Mouse (Mus musculus): Measurements from ENCODE around the gene Slc22a18.

Gene Slc22a18

GRCm38 (mm10) chr7:143473347-143474101 lies at the start of gene Slc22a18:
Gene Slc22a18 (plus strand): TSS chr7:143473736.
- H3K27me3 ChIP-seq (ENCODE audit: control insufficient read depth, insufficient read depth, low read length, poor library complexity, severe bottlenecking), result no peaks in the 10 kb centered on the region
- no peak for DNase-seq (ENCODE audit: low read depth, low spot score)

DNA sequence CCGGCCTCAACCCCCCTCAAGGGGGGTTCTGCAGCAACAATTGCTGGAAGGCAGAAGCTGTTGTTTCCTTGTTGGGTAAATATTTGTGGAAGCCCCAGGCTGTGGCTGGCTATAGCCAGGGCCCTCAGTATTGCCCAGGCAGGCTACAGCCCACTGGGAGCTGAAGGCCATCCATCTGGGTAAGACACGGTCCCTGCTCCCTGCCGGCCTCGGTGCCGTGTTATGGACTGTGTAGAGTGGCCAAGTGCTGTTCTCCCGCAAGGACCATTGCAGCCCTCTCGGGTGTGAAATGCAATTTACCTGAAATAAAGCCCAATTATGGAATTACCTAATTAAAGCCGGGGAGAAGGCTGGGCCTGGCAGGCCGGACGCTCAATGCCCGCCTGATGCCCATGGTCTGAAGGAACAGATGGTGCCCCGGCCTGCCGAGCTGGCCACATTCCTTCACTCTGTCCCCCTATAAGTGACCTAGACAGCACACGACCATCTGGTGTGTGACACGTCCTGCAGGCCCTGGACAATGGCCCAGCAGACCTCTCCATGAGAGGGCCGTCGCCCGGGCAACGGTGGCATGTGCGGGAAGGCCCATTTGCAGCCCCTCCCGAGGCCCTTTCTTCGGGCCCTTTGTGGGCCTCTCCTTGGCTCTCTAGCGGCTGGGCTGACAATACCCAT lies 45.3 kb upstream of the Slc22a18 start:
- Histone ChIP-seq H3K36me3 (ENCODE audit: control insufficient read depth, insufficient read depth, low read length, poor library complexity, severe bottlenecking) (no peaks in the 10 kb centered on the region), H3K27me3 (ENCODE audit: control insufficient read depth, insufficient read depth, low read length, poor library complexity, severe bottlenecking) (no peaks in the 10 kb centered on the region)
- DNase-seq (ENCODE audit: low read depth, low spot score), result no peak

More at GRCm38 (mm10) chr7:143473347-143474101, at the start of gene Slc22a18:
- H3K36me3 ChIP-seq (ENCODE audit: control insufficient read depth, insufficient read depth, low read length, poor library complexity, severe bottlenecking), result no peaks in the 10 kb centered on the region

DNA sequence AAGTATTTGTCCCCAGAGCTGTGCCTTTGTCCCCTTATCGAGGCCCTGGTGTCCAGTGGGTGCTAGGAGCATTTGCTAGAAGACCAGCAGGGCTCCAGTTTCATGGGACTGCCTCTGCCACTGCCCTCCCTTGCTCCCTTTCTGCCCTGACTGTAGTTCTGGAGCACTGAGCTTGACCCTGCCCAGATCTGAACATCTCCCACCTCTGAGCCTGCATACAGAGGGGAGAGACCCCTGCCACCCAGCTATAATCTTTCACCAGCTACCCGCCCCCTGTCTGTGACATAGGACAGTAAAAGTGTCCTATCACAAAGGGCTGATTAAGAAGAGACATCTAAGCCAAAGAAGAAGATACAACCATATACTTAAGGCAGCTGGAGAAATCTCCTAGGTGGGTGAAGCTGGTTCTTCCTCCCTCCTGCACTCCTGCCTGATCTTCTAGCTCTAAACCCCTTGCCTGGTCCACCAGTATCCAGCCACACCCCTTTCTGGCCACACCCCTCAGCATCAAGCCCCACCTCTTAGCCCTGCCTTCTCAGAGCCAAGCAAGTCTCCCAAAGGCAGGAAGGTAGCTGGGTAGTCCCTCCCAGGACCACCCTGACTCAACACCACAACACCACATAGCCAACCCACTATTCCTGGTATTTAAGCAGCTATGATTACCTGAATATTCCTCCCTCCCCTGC lies 44.6 kb upstream of the Slc22a18 start:
- H3K27me3 ChIP-seq (ENCODE audit: control insufficient read depth, insufficient read depth, low read length, poor library complexity, severe bottlenecking), result no peaks in the 10 kb centered on the region
- H3K36me3 ChIP-seq (ENCODE audit: control insufficient read depth, insufficient read depth, low read length, poor library complexity, severe bottlenecking), result no peaks in the 10 kb centered on the region
- no peak for DNase-seq (ENCODE audit: low read depth, low spot score)

DNA sequence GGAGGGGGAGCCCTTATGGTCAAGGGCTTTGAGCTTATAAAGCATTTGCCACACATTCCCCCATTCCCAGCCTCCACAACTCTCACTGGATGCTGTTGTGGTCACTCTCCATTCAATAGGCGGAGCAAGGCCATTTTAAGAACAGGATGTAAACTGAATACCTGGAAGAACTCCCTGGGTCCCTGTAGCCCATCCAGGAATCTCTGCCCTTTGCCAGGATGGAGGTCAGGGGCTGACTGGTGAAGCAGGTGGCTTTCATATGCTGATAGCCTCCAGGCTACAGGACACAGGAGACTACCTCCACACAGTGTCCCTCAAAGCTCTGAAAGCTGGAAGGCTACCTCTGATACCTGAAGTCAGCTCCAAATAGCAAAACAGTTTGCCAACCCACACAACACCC lies 40.9 kb upstream of the Slc22a18 start:
- no peak for DNase-seq (ENCODE audit: low read depth, low spot score)
- Histone ChIP-seq H3K36me3 (ENCODE audit: control insufficient read depth, insufficient read depth, low read length, poor library complexity, severe bottlenecking) (no peaks in the 10 kb centered on the region), H3K27me3 (ENCODE audit: control insufficient read depth, insufficient read depth, low read length, poor library complexity, severe bottlenecking) (no peaks in the 10 kb centered on the region)

- no peak for DNase-seq (ENCODE audit: low read depth, low spot score)
- H3K36me3 ChIP-seq (ENCODE audit: control insufficient read depth, insufficient read depth, low read length, poor library complexity, severe bottlenecking), result no peaks in the 10 kb centered on the region
These were observed 40.2 kb upstream of the Slc22a18 start for GRCm38 (mm10) chr7:143433331-143433730.

DNA sequence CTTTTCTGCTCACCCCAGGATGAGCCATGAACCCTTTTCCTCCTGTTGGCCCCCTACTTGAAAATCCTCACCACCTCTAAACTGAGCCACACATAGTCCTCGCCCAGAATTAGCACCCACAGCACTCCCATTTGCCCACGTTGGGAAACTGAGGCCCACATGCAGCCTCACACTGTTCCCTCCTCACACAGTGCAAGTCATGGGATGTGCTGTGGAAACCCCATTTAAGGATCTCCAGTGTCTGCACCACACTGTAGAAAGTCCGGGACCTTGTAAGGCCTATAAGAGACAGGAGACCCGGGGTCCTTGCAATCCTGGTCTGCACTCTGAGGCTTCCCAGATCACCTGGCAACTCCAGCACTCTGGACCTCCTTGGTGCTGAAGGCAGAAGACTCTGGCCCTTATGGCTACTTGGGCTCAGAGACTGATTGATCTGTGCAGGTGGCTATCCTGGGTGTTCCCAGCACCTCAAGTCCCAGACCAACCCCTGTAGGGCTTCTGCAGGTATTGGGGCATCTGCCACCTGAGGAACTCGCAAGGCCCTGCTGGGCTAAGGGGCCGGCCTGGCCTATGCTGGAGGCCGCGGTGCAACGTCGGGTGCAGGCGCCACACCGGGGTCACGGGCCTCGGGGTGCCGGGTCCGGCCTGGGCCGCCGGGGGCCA lies 36.2 kb upstream of the Slc22a18 start:
- Histone ChIP-seq H3K27me3 (ENCODE audit: control insufficient read depth, insufficient read depth, low read length, poor library complexity, severe bottlenecking) (no peaks in the 10 kb centered on the region), H3K36me3 (ENCODE audit: control insufficient read depth, insufficient read depth, low read length, poor library complexity, severe bottlenecking) (no peaks in the 10 kb centered on the region)
- no peak for DNase-seq (ENCODE audit: low read depth, low spot score)

More at GRCm38 (mm10) chr7:143433331-143433730, 40.2 kb upstream of the Slc22a18 start:
- H3K27me3 ChIP-seq (ENCODE audit: control insufficient read depth, insufficient read depth, low read length, poor library complexity, severe bottlenecking), result no peaks in the 10 kb centered on the region

DNA sequence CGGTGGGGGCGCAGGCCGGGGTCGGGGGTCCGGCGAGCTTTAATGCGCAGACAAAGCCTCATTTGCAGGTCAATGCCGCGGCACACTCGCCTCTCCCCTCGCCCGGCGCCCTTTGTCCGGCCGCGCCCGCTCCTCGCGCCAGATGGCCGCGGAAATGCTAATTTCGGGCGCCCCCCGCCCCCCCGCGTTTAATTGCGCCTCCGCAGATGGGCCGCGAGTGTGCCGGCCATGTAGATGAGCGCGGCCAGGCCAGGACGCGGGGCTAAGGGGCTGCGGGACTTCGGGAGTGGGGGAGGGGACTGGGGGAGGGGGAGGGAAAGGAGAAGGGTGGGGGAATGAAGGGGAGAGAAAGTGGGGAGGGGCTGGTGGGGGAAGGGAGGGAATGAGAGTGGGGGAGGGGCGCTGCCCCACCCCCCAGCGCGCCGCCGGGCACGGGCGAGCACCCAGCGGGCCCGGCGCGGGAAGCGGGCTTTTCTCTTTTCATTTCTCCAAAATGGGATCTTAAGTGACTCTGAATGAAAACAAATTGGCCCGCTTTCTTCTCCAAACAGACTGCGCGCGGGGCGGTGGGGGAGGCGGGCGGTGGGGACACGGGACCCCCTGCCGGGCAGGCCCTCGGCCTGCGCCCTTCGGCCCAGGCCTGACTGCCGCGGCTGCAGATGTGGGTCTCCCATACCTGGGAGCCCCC lies 35.5 kb upstream of the Slc22a18 start:
- Histone ChIP-seq H3K36me3 (ENCODE audit: control insufficient read depth, insufficient read depth, low read length, poor library complexity, severe bottlenecking) (no peaks in the 10 kb centered on the region), H3K27me3 (ENCODE audit: control insufficient read depth, insufficient read depth, low read length, poor library complexity, severe bottlenecking) (no peaks in the 10 kb centered on the region)
- no peak for DNase-seq (ENCODE audit: low read depth, low spot score)

DNA sequence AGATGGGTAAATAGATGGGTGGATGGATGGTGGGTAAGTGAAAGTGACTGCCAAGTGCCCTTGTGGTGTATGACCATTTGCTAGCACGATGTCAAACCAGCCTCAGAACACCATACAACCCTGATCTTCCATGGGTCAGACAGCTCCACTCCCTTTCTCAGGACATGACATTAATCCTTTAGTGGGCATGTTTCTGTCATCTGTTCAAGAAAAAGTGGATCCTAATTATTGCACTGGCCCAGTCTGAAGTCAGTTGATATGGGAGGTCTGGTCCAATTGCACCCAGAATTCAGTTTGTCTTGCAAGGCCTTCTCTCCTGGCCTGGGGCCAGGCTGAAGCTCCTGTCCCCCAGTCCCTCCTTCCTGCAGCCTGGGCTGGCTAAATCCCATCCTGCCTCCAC lies 34.6 kb upstream of the Slc22a18 start:
- DNase-seq (ENCODE audit: low read depth, low spot score), result no peak
- Histone ChIP-seq H3K36me3 (ENCODE audit: control insufficient read depth, insufficient read depth, low read length, poor library complexity, severe bottlenecking) (no peaks in the 10 kb centered on the region), H3K27me3 (ENCODE audit: control insufficient read depth, insufficient read depth, low read length, poor library complexity, severe bottlenecking) (no peaks in the 10 kb centered on the region)

GRCm38 (mm10) chr7:143444580-143444954 lies 29.0 kb upstream of the Slc22a18 start:
- no peaks in the 10 kb centered on the region for H3K36me3 ChIP-seq (ENCODE audit: control insufficient read depth, insufficient read depth, low read length, poor library complexity, severe bottlenecking)
- no peaks in the 10 kb centered on the region; the same call in 1 of the 2 replicates for H3K27me3 ChIP-seq (ENCODE audit: control insufficient read depth, insufficient read depth, low read length, poor library complexity, severe bottlenecking)
- no peak for DNase-seq (ENCODE audit: low read depth, low spot score)

DNA sequence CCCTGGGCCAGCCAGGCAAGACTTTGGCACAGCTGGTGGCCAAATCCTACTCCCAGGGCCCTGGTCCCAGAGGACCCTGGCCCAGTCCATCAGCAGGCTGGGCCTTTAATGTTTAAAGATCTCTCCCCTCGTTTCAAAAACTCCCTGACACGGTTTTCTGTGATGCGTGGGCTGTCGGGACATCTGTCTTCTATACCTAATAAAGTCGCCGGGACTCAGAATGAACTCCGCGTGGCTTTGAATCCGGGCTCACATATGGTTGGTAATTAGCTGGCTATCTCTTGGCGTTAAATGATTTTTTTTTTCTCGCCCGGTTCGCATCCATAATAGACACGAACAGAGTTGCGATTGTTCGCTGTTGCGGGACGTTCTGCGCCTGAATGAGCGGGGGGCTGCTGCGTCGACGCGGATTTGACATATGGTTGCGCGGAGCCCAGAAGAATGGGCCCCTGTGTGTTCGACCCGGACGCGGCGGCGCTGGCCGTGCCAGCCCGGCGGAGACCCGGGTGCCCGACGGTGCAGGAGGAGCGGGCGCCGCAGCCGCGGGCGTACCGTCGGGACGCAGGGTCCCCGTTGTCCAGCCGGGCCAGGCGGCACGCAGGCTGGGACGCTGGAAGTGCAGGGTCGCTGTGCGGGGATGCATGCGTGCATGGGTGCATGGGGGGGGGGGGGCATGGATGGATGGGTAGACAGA lies 28.4 kb upstream of the Slc22a18 start:
- no peak for DNase-seq (ENCODE audit: low read depth, low spot score)
- H3K36me3 ChIP-seq (ENCODE audit: control insufficient read depth, insufficient read depth, low read length, poor library complexity, severe bottlenecking), result no peaks in the 10 kb centered on the region
- no peaks in the 10 kb centered on the region; the same call in 1 of the 2 replicates for H3K27me3 ChIP-seq (ENCODE audit: control insufficient read depth, insufficient read depth, low read length, poor library complexity, severe bottlenecking)

GRCm38 (mm10) chr7:143445651-143446460 lies 27.7 kb upstream of the Slc22a18 start:
- no peaks in the 10 kb centered on the region for H3K36me3 ChIP-seq (ENCODE audit: control insufficient read depth, insufficient read depth, low read length, poor library complexity, severe bottlenecking)
- no peaks in the 10 kb centered on the region; the same call in 1 of the 2 replicates for H3K27me3 ChIP-seq (ENCODE audit: control insufficient read depth, insufficient read depth, low read length, poor library complexity, severe bottlenecking)
- no peak for DNase-seq (ENCODE audit: low read depth, low spot score)

GRCm38 (mm10) chr7:143447130-143447529 lies 26.4 kb upstream of the Slc22a18 start:
- no peaks in the 10 kb centered on the region for H3K36me3 ChIP-seq (ENCODE audit: control insufficient read depth, insufficient read depth, low read length, poor library complexity, severe bottlenecking)
- DNase-seq (ENCODE audit: low read depth, low spot score), result no peak
- no peaks in the 10 kb centered on the region; the same call in 1 of the 2 replicates for H3K27me3 ChIP-seq (ENCODE audit: control insufficient read depth, insufficient read depth, low read length, poor library complexity, severe bottlenecking)

DNA sequence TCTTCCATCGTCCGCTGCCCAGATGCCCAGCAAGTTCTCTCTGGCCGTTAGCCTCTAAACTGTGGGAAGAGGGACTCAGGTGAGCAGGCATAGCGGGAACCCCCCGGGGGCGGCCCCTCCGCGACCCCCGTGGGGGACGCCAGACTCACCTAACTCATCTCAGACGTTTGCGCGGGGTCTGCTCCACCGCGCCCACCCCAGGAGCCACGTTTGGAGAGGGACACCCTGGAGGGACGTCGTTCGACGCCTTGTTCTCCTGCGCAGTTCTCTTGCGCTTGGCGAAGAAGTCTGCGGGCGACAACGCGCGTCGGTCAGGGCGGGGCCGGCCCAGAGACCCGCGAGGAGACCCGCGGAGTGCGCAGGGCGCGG lies 14.6 kb upstream of the Slc22a18 start:
- no peaks in the 10 kb centered on the region for H3K36me3 ChIP-seq (ENCODE audit: control insufficient read depth, insufficient read depth, low read length, poor library complexity, severe bottlenecking)
- no peak for DNase-seq (ENCODE audit: low read depth, low spot score)
- no peaks in the 10 kb centered on the region for H3K27me3 ChIP-seq (ENCODE audit: control insufficient read depth, insufficient read depth, low read length, poor library complexity, severe bottlenecking)
